Mouse (Mus musculus): ENCODE results near the gene Rln1.
A peak's percentile ranks its signal among the peaks of the same experiment; 100 is the strongest.

Rln1 gene

DNA sequence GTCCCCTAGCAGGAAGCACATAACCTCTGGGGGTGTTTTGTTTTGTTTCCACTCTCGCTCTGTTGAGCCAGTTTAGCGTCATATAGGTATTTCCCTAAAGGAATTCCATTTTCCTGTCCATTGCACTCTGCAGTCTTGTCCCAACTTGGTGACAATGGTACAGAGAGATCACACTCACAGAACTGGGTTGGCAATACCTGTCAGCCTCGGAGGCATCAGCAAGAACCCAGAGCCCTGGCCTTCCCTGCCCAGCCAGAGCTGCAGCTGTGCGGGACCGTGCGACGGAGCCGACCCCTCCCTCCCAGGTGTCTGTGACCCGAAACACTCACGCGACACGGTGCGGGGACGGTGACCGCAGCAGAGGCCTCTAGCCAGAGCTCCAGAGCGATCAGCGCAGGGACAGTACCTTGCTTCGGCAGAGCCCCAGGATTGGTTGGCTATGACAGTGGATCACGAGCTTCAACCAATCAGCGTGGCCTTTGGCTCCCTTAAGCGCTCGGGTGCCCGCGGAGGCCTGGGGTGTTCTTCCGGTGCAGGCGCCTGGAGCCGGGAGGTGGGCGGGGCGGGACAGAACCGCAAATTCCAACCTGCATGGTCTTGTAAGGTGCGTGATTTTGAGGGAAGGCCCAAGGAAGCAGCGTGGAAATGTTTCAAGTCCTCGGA lies 27.1 kb upstream of the Rln1 start:
- ATAC-seq (ENCODE audit: low TSS enrichment): peak; percentile 99

DNA sequence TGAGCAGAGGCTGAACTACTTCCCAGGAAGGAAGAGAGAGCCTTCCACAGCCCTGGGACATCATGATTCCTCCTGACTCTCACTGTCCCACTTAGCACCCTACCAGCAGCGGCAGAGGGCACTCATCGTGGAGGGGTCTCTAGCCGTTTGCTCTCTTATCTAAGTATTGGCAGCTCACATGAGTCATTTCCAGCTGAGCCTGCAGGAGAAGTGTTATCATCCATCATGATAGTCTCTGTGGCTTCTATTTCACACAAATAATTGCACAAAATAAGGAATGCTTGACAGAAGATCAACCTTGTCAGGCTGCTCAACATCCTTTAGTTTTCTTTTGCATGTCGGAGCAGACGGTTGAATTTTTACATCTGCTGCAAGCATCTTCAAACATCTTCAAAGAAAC lies 25.8 kb upstream of the Rln1 start:
- ATAC-seq (ENCODE audit: low TSS enrichment): no peak

DNA sequence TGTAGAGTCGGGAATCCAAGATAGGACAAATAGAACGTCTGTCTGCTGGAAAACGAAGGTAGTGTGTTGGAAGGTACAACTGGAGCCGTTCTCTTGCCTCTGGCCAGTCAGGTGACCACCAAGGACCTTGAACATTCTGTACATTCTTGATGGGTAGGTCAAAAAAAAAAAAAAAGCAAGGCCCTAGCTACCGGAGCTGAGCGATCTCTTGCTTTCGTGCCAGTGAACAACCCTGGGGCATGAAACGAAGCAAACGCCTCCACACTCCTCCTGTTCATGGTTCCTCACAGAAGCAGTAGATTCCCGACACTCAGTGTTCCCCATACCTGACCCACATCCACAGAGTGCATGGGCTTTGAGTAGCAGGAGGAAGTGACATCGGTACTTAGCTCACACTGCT lies 21.8 kb upstream of the Rln1 start:
- ATAC-seq (ENCODE audit: low TSS enrichment): no peak

DNA sequence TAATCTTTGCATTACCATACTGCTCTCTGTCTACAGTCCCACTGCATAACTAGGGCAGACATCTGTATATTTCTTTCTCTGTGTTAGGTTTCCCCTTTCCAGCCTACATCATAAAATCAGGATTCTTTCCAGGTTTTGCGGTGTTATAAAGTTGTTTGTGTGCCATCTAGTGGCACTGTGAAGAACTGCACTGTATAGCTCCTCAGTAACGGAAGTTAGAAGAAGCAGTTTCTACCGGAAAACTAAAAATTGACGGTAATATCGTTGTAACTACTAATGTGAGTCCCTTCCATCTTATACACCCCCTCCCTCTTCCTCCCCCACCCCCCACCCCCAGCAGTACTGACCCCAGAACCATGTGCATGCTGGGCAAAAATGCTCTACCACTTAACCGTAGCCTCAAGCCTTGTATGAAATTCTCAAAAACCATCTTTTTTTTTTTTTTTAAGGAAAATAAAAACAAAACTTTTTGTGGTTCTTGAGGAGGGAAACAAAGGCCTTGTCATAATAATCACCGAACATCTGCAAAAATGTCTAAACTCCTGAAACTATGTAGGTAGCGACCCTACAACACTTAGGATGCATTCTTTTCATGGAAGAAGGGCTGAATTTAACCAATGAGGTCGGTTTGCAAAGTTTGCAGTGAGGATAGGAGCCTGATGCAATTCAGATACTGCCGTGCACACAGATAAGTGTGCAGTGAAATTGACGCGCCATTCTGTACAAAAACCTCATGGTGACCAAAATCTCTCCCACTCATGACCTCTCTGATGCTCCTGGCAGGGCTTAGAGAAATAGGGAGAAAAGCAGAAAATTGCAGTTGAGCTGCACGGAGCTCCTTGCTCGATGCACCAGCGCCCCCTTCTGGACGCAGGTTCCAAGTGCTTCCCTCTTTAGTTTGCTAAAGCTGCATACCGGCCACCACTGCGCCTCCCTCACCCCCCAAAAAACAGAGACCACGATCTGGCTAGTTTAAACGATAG lies 20.7 kb upstream of the Rln1 start:
- ATAC-seq (ENCODE audit: low TSS enrichment): peak; percentile 85

DNA sequence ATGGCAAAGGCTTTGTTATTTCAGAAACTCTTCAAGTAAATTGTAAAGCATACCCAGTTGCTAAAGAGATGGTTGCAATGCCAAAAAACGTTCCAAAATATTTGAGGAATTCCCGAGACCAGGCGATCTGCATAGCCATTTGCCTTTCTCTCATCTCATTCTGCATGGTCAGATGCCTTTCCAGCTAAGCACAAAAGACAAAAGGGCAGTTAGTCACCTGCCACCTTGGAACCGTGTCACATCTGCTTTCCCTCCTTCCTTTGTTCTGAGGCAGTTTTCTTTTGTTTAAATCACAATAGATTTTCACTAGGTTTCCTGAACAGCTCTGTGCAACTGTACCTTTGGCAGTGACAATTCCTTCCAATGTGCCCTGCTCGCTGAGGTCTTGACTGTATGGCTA lies 16.5 kb upstream of the Rln1 start:
- no peak for ATAC-seq (ENCODE audit: low TSS enrichment)

DNA sequence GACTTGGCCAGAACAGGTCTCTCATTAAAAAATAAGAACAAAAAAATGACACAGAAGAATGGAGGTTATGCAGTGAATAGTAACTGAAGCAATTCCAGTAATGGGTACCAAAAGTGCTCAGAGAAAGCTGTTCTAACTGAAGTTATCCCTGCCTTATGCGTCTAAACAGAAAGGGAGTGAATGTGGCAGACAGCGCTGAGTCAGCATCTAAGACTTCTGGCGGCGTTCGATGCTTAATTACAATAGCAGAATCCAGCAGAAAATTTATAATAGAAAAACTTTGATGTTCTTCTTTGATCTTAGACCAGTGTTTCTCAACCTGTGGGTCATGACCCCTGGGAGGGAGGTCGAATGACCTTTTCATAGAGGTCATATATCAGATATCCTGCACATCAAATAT lies 11.2 kb upstream of the Rln1 start:
- no peak for ATAC-seq (ENCODE audit: low TSS enrichment)

DNA sequence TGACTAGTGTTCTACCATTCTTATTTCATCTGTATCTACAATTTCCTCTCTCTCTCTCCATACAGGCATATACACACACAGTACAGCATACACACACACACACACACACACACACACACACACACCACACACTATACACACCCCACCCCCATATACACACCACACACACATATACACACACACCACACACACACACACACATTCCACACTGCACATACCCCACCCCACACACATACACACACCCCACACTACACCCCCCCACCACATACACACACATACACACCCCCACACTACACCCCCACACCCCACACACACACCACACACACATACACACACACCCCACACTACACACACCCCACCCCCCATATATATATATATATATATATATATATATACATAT lies 10.4 kb upstream of the Rln1 start:
- ATAC-seq (ENCODE audit: low TSS enrichment): no peak

DNA sequence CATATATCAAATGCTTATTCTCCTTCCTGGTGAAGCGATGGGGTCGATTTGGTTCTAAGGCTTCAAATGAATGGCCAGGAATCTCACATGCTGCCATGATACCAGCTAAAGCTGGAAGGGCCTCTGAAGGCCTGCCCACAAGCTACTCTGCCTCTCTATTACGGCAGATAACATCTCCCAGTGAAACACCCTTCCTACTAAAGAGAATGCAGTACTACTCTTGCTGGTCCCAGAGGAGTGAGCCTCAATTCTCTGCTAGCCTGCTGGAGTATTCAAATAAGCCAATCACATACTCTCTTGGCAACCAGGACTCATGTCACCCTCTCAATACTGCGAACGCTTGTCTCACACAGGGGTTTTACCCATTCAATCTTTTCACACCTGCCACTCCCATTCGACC lies 7.8 kb upstream of the Rln1 start:
- no peak for ATAC-seq (ENCODE audit: low TSS enrichment)

DNA sequence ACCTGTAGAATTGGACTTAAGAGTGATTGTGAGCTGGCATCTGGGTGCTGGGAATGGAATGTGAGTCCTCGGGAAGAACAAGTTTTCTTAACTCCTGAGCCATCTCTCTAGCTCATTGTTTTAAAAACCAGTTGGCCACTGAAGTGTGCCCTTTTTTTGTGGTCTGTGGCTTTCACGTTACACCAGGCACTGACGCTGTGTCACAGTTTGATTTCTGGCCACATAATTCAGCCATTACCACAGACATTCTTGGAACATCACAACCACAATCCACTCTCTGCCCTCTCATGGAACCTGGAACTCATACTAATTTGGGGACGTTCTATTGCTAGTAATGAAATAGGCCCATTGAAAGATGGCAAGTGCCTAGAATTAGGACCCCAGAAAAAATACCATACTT lies 6.6 kb upstream of the Rln1 start:
- no peak for ATAC-seq (ENCODE audit: low TSS enrichment)

DNA sequence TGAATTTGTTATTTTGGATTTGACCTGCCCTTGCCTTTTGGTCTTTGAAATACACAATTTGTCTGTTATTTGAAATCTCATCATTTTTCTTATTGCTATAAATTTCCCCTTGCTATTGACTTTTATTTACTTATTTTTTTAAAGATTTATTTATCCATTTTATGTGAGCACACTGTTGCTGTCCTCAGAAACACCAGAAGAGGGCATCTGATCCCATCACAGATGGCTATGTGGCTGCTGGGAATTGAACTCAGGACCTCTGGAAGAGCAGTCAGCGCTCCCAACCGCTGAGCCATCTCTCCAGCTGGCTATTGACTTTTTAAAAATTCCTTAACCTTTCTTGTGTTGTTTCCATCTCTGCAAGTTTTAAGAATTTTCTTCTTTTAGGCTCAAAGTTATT lies 2.2 kb upstream of the Rln1 start:
- no peak for ATAC-seq (ENCODE audit: low TSS enrichment)

DNA sequence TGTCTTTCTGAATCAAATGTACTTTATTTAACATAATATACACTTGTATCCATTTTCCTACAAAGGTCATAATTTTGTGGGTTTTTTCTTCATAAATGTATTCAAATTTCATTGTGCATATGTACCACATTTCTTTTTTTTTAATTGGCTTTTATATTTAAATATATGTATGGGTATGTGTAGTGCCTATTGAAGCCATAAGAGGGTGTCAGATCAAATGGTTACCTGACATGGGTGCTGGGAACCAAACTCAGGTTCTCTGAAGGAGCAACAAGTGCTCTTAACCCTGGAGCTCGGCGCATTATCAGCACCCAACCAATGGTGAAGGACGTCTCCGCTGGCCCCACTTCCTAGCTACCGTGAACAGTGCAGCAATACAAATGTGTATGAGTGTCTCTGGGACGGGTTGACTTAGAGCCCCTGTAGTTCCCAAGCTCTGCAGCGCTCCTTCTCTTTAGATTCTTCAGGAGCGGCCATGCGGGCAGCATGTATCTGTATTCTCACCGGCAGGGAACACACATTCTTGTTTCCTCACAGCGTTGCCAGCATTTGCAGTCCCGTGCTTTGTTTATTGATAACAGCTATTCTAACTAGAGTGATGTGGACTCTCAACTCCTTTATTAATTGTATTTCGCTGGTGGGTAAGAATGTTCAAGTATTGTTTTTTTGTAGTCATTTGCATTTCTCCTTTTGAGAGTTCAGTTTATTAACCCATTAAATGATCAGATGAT lies 7.5 kb downstream of the Rln1 start:
- no peak for ATAC-seq (ENCODE audit: low TSS enrichment)

DNA sequence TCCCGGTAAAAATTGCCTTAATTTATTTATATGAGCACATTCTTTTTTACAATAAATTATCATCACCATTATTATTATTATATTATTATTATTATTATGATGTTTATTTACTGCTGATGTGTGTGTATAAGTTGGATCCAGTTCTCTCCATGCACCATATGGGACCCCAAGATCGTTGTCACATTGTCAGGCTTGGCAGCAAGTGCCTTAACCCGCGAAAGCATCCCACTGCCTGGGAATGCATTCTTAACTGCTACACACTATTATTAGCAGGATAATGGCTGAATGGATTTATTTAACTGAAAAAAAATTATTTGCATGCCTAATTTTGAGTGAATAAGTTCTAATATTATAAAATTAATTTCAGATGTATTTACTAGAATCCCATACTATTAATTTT lies 8.1 kb downstream of the Rln1 start:
- ATAC-seq (ENCODE audit: low TSS enrichment): no peak

DNA sequence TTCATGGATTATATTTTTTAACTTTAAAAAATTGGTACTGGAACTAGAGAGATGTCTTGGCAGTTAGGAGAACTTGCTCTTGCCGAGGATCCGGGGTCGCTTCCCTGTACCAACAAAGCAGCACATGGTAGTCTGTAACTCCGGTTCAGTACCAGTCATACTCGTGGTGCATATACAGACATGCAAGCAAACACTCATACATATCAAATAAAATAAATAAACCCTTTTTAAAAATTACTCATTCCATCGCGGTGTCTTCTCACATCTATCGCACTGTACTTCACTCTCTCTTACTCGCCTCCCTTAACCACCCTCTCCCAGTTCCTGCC lies 8.7 kb downstream of the Rln1 start:
- ATAC-seq (ENCODE audit: low TSS enrichment): no peak

DNA sequence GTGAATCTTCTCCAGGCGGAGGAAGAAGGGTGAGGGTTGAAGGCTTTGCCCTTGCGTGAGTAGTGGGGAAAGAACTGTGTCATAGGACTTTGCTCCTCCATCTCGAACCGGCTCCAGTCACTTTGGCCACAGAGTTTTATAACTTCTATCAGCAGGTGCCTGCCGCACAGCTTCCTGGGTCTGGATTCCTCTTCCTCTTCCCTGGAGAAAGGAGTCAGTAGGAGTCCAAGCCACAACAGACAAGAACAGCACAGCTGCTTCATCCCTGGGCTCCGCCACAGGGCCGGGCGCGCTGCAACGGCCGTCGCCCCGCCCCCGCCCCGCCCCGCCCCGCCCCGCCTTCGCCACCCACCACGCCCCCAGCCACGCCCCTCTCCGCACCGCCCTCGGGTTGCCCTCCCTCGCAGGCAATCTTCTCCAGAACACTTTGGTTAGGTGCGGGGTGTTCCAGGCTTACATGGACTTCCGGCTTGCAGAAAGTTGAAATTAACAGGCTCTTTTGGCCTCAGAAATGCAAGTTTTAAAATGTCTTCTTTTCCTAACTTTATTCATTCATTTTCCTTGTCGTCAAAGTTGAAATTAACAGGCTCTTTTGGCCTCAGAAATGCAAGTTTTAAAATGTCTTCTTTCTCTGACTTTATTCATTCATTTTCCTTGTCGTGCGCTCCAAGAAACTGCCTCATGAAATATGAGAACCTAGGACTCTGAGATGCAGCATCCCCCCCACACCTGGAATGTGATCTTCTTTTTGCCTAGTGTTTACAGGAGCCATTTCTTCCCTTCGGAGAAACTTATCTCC lies 9.2 kb downstream of the Rln1 start, which contains the start of gene Insl6:
TSS of gene Insl6 (minus strand) at position 304 of the 799 bp plus-strand sequence.
- ATAC-seq (ENCODE audit: low TSS enrichment): peak; percentile 83

DNA sequence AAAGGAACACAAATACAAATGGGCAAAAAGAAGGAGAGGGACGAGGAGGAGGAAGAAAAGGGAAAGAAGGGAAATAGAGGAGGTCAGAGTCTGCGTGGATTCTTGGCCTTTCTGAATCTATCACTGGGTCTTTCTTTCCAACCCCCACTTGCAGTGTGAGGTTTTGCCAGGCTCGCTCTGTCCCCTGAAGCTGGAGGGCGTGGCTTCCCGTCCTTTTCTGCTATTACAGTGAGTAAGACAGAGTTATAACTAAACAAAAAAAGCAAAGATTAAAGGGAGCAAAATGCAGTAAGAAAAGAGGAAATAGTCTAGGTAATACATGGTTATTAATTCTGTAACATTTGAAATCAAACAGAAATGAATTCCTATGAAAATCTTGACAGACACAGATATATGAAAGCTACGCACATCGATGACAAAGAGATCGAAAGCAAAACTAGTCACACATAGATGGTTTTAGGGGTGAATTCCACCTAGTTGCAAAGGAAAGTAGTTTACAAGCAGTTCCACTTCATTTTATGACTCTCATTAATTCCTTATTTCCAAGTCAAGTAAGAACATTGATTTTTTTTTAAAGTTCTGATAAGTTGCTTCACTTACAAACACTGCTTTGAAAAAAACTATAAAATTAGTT lies 10.9 kb downstream of the Rln1 start:
- ATAC-seq (ENCODE audit: low TSS enrichment): no peak

DNA sequence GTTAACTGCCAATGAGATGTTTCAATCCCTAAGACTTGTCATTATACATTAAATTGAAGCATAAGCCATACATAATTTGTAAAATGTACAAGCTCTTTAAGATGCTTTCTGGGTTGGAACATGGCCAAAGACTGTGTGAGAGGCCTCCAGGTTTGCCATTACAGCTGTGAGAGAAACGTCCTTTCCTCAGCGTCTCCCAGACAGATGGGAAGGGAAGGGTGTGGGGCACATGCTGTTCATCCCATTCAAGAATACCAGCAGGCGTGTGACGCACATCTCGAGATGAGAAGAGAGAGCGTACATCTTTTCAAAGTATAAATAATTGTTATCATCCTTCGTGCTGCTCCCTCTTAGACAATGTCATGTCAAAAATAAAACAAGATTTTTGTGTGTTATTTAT lies 21.8 kb downstream of the Rln1 start:
- no peak for ATAC-seq (ENCODE audit: low TSS enrichment)

DNA sequence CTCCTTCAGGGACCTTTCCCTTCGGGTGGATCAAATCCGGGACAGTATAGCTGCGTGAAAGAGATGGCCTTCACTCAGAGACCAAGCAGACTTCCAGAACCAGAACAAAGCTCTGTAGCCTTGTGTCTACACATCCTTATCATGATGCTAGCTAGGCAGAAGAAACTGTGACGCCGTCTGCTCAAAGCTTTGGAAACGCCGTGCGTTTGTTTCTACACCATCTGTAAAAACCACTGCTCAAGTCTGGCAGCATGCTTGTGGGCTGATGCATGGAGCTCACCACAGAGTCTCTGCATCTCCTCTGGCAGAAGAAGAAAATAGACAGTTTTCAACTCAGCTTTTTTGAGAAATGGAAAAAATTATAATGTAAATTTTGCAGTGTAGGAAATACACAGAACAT lies 22.7 kb downstream of the Rln1 start:
- peak; percentile 95 for ATAC-seq (ENCODE audit: low TSS enrichment)

DNA sequence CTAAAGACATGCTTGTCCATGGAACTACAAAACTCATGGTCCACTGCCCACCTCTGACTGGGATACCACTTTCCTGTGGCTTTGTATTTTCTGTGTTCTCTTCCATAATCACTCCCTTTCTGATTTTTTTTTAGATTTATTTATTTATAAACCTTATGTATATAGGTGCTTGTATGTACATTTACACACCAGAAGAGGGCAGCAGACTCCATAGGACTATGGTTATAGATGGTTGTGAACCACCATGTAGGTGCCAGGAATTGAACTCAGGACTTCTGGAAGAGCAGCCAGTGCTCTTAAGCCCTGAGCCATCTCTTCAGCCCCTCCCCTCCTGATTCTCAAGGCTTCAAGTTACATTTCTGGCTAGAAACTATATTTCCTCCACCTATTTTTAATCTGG lies 25.6 kb downstream of the Rln1 start:
- ATAC-seq (ENCODE audit: low TSS enrichment): no peak

DNA sequence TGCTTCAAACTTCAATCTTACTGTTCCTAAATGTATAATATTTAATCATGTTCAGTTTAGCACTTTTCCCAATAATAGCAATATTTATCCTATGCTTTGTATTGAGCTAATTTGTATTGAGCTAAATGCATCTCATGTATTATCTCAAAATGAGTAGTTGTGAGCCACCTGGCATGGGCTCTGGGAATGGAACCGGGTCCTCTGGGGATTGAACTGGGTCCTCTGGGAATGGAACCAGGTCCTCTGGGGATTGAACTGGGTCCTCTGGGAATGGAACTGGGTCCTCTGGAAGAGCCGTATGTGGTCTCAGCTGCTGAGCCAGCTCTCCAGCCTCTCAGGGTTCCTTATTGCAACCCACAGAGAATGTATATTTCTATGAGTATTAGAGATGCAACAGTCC lies 32.4 kb downstream of the Rln1 start:
- ATAC-seq (ENCODE audit: low TSS enrichment): no peak

DNA sequence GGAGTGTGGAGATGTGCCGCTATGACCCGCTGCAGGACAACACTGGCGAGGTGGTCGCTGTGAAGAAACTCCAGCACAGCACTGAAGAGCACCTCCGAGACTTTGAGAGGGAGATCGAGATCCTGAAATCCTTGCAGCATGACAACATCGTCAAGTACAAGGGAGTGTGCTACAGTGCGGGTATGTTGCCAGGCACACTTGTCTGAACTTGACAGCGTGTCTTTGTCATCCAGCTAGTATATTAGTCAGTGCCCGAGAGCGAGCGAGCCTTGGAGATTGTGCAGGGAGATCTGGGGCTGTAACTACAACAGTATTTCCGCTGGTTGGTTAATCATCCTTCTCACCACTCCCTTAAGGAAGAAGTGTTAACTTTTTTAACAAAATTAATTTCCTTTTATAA lies 33.6 kb downstream of the Rln1 start:
- no peak for ATAC-seq (ENCODE audit: low TSS enrichment)

DNA sequence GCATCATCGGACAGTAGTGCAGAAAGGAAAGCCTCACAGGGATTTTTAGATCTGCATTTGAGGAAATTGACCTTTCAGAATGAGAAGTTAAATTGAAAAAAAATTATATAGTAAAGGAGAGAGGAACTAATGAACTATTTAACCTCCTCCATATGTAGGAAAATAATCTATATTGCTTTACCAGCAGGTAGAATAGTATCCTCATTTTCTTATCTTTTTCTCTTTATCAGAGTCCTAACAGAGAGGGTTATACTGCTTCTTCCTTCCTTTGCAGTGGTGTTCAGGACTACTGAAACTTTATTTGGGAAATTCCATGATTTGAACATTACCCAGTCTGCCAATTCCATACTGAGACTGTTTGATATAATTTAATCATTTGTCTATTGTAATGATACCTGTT lies 37.1 kb downstream of the Rln1 start:
- ATAC-seq (ENCODE audit: low TSS enrichment): no peak

Measured in frontal cortex, adult (tissue).